Mouse (Mus musculus) heart, postnatal 0 days (tissue): ENCODE results near the gene Coq2. TPM values are rescaled to one million over a fixed set of nuclear protein-coding genes. Genes with fewer than 3 reads are reported as not detected.
A peak's percentile ranks its signal among the peaks of the same experiment; 100 is the strongest.

Experiments
- ATAC-seq: fragments of 200-750 bp; cut with Nextera tagmentation; 2 replicates; pipeline ENCODE4 v1.8.0; 2017; ENCODE audit warnings: low read depth, moderate number of reproducible peaks, moderate library complexity; ENCODE audit not compliant: insufficient read depth
- DNase-seq: peaks from one replicate; pipeline ENCODE4 v3.0.0-alpha.2; 2016; ENCODE audit warnings: low spot score
- H3K27ac ChIP-seq: fragments of 300-500 bp; sonication (generic); 2 replicates; pipeline ENCODE4 v1.5.1; 2014; ENCODE audit warnings: low read depth, mild to moderate bottlenecking
- H3K27me3 ChIP-seq: fragments of 300-500 bp; sonication (generic); 2 replicates; pipeline ENCODE4 v1.6.1; 2014; ENCODE audit warnings: low read length, mixed read lengths; ENCODE audit not compliant: control insufficient read depth, insufficient read depth
- H3K36me3 ChIP-seq: fragments of 300-500 bp; sonication (generic); replicated peaks from 2 replicates; pipeline ENCODE4 v1.6.1; 2014; ENCODE audit warnings: low read length, mixed read lengths; ENCODE audit not compliant: control insufficient read depth, insufficient read depth
- H3K4me1 ChIP-seq: fragments of 300-500 bp; sonication (generic); 2 replicates; pipeline ENCODE4 v1.6.1; 2014; ENCODE audit warnings: antibody characterized with exemption; ENCODE audit not compliant: control insufficient read depth, insufficient read depth
- H3K4me2 ChIP-seq: fragments of 300-500 bp; sonication (generic); 2 replicates; pipeline ENCODE4 v1.6.1; 2014; ENCODE audit warnings: low read depth, mild to moderate bottlenecking, low read length, moderate library complexity
- H3K4me3 ChIP-seq: fragments of 300-500 bp; sonication (generic); 2 replicates; pipeline ENCODE4 v1.5.1; 2014; ENCODE audit warnings: low read depth, low read length
- H3K9ac ChIP-seq: fragments of 300-500 bp; sonication (generic); replicated peaks from 2 replicates; pipeline ENCODE4 v1.6.1; 2014; ENCODE audit warnings: low read depth, low read length, mixed read lengths
- H3K9me3 ChIP-seq: fragments of 300-500 bp; sonication (generic); replicated peaks from 2 replicates; pipeline ENCODE4 v1.6.1; 2016; ENCODE audit warnings: low read length; ENCODE audit not compliant: control insufficient read depth
- CTCF ChIP-seq: IDR thresholded peaks from 2 replicates; pipeline ENCODE4 v1.5.1; 2016; ENCODE audit warnings: antibody characterized with exemption, control low read depth, low read depth
- EP300 ChIP-seq: IDR thresholded peaks from 2 replicates; pipeline ENCODE4 v1.6.1; 2016; ENCODE audit warnings: antibody characterized with exemption, low read depth
- whole genome bisulfite sequencing: fragments of 180-500 bp; shearing (Covaris S2); extraction: QIAGEN DNeasy Blood & Tissue Kit; methylation state at CpG from one replicate; pipeline ENCODE4 v1.1.7; 2014; 5-methylcytosine and 5-hydroxymethylcytosine counted together
- polyA plus RNA-seq: library from polyadenylated mRNA; unstranded; fragments of >200 nt; fragmentation: Nextera tagmentation; extraction: Ambion mirVana; gene quantifications from 2 replicates; pipeline ENCODE4 v1.2.1, GENCODE M21; 2015
- total RNA-seq: library from RNA; depleted of rRNA; stranded (reverse); fragments of >200 nt; gene quantifications from 2 replicates; pipeline ENCODE4 v1.2.3, GENCODE M21; 2014; ENCODE audit warnings: low replicate concordance

Gene Coq2
- total and polyA plus RNA-seq, 2 experiments from 2014 or later, result 68.5 to 146 TPM

DNA sequence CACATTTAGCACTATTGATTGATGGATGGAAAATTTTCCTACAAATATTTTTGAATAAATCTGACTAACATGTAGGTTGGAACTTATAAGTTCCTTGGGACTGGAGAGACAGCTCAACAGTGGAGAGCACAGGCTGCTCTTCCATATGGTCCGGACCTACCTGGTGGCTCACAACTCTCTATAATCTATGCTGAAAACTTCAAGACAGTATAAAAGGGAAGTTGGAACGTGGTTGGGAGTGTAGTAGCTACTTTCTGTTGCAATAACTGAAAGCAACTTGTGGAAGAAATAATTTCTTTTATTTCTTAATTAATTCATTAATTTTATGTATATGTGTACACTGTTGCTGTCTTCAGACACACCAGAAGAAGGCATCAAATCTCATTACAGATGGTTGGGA, 22.5 kb upstream of the Coq2 start:
- 68% methylated on average over 2 of the region's 2 CpGs for WGBS
- no peak for ATAC-seq

DNA sequence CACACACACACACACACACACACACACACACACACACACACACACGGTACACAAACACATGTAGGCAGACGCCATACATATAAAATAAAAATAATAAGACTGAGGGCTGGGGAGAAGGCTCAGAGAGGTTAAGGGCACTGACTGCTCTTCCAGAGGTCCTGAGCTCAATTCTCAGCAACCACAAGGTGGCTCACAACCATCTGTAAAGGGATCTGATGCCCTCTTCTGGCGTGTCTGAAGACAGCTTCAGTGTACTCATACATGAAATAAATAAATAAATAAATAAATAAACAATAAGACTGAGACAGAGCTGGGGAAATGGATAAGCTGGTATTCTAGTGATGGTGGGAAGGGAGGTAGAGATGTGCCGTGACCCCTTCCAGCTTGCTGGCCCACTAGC, 10.7 kb upstream of the Coq2 start:
- Histone ChIP-seq H3K4me3 (no peak overlapping the region), H3K9me3 (no peaks in the 10 kb centered on the region), H3K27me3 (no peaks in the 10 kb centered on the region), H3K27ac (no peak overlapping the region), H3K4me2 (no peak overlapping the region), H3K4me1 (no peaks in the 10 kb centered on the region), H3K9ac (no peak overlapping the region), H3K36me3 (no peaks in the 10 kb centered on the region)
- TF ChIP-seq CTCF, result no peak; the same call in 1 of the 2 replicates
- no peak for TF ChIP-seq EP300
- ATAC-seq (no peak), DNase-seq (no peak)
- WGBS, result 65% methylated on average over 4 of the region's 4 CpGs

More for the DNA sequence above, 22.5 kb upstream of the Coq2 start:
- Histone ChIP-seq H3K4me3 (no peak overlapping the region), H3K9me3 (no peaks in the 10 kb centered on the region), H3K4me2 (no peak overlapping the region), H3K36me3 (no peaks in the 10 kb centered on the region), H3K27ac (no peak overlapping the region), H3K4me1 (no peaks in the 10 kb centered on the region), H3K9ac (no peak overlapping the region), H3K27me3 (no peaks in the 10 kb centered on the region)
- DNase-seq, result no peak
- TF ChIP-seq EP300, result no peak
- TF ChIP-seq CTCF, result no peak

DNA sequence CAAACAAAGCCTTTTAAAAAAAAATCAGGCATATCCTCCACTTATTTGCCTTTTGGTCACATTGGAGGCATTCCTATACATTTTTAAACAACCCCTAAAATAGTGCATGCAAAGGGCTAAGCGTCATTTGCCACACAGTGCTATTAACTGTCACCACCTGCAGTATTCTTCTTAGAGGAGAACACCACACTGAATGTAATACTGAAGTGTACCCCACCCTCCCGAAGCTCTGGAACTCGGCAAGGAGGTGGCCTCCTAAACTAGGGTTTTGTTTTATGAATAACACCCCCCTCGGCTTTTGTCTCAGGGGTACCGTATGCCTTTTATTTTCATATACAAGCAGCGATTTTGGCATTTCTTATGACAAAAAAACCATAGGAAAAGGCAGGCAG, 5.6 kb upstream of the Coq2 start:
- no peaks in the 10 kb centered on the region for H3K4me1 ChIP-seq
- DNase-seq (no peak), ATAC-seq (no peak)
- no peaks in the 10 kb centered on the region for H3K9me3 ChIP-seq
- H3K4me3 ChIP-seq, result no peak overlapping the region
- H3K27ac ChIP-seq, result no peak overlapping the region
- no peak overlapping the region for H3K4me2 ChIP-seq
- no peak overlapping the region for H3K9ac ChIP-seq
- H3K27me3 ChIP-seq, result no peaks in the 10 kb centered on the region
- no peaks in the 10 kb centered on the region for H3K36me3 ChIP-seq
- 78% methylated on average over 6 of the region's 6 CpGs for WGBS
- TF ChIP-seq EP300, result no peak
- no peak for TF ChIP-seq CTCF

DNA sequence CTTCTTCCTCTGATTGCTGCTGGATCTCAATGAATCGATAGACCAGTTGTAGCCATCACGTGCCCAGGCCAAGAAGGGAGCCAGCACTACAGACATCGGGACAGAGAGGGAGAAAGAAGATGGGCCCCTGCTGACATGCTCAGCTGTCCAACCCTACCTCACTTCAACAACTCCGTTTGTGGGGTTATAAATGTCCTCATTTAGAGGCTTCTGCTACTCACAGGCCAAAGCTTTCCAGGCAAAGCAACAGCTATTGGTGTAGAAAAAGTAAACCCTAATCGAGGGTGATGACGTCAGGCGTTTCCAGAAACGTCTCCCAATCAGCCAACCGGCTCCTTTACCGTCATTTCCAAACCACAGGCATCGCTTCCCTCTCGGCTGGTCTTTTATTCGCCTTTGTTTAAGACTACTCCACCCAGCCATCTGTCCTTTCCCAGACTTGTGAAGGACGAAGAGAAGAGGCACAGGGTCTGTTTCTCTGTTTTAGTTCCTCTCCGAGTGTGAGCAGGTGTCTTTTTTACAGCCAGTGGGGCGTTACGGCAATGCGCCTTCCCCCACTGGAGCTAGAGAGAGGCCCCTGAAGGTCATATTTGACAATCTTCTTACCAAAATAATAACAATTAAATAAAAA, 5.1 kb upstream of the Coq2 start:
- Histone ChIP-seq H3K9me3 (no peaks in the 10 kb centered on the region), H3K27ac (no peak overlapping the region), H3K4me3 (no peak overlapping the region), H3K36me3 (no peaks in the 10 kb centered on the region), H3K4me2 (no peak overlapping the region), H3K9ac (no peak overlapping the region), H3K4me1 (no peaks in the 10 kb centered on the region), H3K27me3 (no peaks in the 10 kb centered on the region)
- DNase-seq, result no peak
- WGBS, result 72% methylated on average over 18 of the region's 18 CpGs
- ATAC-seq, result no peak
- TF ChIP-seq EP300 (no peak), CTCF (no peak)

DNA sequence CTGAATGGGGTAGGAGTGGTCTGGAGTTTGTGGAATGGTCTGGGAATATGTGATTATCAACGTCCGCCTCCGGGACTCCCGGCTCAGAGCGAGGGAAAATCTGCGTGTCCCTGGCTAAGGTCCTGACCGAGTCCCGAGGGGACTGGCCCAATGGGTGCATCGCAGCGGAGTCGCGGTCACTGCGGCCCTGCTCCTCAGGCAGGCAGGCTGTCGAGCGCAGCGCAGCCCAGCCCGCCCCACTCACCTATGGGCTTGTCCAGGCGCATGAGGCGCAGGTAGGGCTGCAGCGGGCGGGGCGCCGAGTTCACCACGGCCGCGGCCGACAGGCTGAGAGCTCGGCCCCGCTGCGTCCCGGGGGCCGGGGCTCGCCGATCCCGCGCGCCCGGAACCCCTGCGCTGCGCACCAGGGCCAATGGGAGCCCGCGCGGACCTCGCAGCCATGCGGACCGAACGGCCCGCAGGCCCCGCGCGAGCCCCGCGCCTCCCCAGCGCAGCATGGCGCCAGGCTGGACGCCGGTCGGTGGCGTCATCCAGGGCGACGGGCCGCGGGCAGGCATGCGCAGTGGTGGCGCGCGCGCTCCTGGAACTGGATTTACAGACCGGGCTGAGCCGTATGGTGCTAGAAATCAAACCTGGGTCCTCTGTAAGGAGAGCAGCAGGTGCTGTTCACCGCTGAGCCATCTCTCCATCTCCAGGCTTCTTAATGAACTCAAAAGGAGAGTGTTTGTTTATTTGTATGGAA, 1.0 kb downstream of the Coq2 start:
- 0% methylated on average over 57 of the region's 71 CpGs for WGBS
- Histone ChIP-seq H3K36me3 (peaks cover 6% of the 10 kb centered on the region; the same call in 1 of the 2 replicates), H3K27ac (peak overlapping the region; percentile 64), H3K9me3 (no peaks in the 10 kb centered on the region), H3K9ac (peak overlapping the region; percentile 87), H3K4me2 (peak overlapping the region; percentile 89), H3K4me3 (peak overlapping the region; percentile 93), H3K27me3 (no peaks in the 10 kb centered on the region), H3K4me1 (0 out of 2 replicates have a peak, but pooled peaks cover 4% of the 10 kb centered on the region)
- DNase-seq (peak; percentile 79), ATAC-seq (peak; percentile 94)
- TF ChIP-seq CTCF, result no peak
- TF ChIP-seq EP300, result no peak
